In the genomic region with DNA sequence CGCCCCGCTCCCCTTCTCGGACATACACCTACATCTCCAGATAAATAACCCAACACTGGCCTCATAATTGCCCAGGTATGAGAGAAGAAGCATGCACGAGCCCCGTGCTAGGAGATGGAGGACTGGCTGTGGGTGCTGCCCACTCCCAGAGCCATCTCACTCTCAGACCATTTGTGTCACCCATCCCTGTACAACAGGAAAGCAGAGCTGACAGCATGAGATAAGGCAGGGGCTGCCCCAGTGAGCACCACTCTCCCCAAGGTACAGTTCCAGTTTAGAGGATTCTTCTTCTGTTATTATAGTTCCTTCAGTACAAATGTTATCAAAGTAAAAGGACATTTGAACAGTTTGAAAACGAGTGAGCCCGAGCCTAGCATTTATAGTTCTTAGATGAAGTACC, we compare ENCODE assay signal across 14 mouse cellular contexts.
"Had no signal": no experiment of that assay in that cellular context is flagged by ENCODE, and none has a peak within 500 bp of the region (broad histone marks: within the 10 kb centered on the region; RNA-seq: fewer than 3 reads in every experiment).

No protein-coding gene starts in this region.

- H3K27ac ChIP-seq: left cerebral cortex, adult 2 months; limb, embryonic 10.5 days; macrophage; midbrain, embryonic 13.5 days had no signal

- H3K27me3 ChIP-seq: midbrain, embryonic 13.5 days had no signal

- DNase-seq: kidney, adult 8-10 months; kidney, postnatal 4 days; lung, embryonic 14.5 days; lung, postnatal 10 days; retina, postnatal 1 day; right cerebral cortex, postnatal 4 days; spleen, adult 18-20 months had no signal

- H3K4me2 ChIP-seq: lung, embryonic 14.5 days; midbrain, embryonic 13.5 days had no signal

- H3K4me3 ChIP-seq: left cerebral cortex, adult 2 months; limb, embryonic 10.5 days; midbrain, embryonic 13.5 days; myocyte had no signal

- H3K4me1 ChIP-seq: limb, embryonic 10.5 days; midbrain, embryonic 13.5 days had no signal

- H3K9me3 ChIP-seq: limb, embryonic 10.5 days; midbrain, embryonic 13.5 days had no signal

- ATAC-seq: inflammation-experienced regulatory T-cells, adult 6 months; intestine, postnatal 0 days; midbrain, embryonic 13.5 days had no signal

- H3K9ac ChIP-seq: lung, embryonic 14.5 days; midbrain, embryonic 13.5 days had no signal
